Mouse (Mus musculus) adrenal gland, postnatal 14 days (tissue): Measurements from ENCODE around the gene Mafk. TPM values are rescaled to one million over a fixed set of nuclear protein-coding genes. Genes with fewer than 3 reads are reported as not detected.
A peak's percentile ranks its signal among the peaks of the same experiment; 100 is the strongest.

ENCODE experiments used
- DNase-seq: peaks from one replicate; pipeline ENCODE4 v3.0.0; 2021; ENCODE audit warnings: mixed read lengths
- total RNA-seq: library from RNA; stranded (reverse); gene quantifications from 2 replicates; pipeline ENCODE4 v1.2.3, GENCODE M21; 2021

The Mafk gene
- total RNA-seq, 1 experiment from 2014 or later = 29.8 TPM

DNA sequence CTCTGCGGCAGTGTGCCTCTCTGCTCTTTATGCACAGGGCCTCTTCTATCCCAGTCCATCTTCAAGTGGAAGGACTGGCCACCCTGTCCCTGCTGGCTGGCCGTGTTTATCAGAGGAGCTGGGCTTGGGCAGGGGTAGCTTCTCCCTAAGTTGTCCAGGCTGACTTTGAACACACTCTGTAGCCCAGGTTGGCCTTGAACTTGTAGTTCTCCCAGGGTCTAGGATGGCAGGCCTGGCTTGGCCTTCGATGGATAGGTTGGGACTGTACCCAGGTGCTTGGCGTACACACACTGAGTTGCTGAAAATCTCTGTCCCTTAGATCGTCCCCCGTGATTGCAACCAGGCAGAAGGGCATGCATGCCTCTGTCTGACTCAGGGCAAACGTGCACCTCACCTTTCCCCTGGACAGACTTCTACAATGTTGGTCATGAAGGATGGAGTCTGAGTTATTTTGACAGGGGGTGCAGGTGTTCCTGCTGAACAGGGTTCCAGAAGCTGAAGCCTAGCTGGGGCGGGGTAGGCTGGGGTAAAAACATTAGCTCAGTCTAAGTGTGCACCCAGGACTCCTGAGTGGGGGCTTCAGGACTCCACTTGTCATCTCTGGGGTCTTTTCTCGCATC, 4.8 kb downstream of the Mafk start:
- DNase-seq = no peak

DNA sequence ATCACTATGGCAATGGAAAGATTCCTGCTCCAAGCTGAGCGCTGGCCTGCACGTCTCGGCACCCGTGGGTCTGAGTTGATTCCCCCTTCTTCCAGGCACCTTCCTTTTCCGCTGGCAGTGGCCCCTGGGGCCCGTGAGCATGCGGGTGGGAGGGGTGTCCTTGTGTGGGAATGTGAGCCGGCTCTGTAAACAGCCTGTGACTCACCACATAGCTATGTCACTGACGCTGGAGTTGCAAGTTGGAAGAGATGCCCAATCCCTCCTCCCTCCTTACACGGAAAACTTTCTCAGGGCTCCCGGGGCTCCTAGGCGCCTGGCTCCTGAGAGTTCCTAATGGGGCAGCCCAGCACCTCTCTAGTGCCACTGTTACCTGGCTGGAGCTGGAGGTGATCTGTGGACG, 5.6 kb downstream of the Mafk start:
- peak; percentile 93 for DNase-seq

DNA sequence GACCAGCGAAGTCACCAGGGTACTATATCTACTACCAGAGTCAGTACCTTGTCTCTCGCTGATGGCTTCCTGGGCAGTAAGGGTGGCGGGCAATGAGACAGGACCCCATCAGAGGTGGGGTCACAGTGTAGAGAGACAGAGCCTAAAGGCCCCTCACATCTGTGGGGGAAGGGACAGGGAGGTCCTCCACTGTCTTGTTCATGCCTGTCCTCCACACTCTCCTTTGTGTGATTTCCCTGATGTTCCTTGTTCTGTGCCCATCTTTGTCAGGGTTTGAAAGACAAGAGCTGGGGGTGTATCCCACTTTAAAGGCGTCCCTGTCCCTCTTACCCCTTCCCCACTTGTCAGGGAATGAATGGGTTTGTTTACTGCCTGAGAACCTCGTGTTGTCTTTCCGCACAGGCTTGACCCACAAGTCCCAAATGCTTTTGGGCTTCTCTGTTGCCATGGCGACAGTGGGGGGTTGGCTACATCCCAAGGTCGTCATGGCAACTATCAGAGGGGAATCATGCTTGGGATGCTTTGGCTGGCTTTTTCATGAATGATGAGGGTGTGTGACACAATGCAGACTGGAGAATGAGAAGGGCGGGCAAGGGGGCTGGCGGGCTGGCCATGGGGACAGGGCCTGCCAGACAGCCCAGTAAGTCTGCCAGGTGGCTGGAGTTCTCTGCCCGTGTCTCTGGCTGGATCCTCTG, 6.3 kb downstream of the Mafk start:
- peak; percentile 93 for DNase-seq

DNA sequence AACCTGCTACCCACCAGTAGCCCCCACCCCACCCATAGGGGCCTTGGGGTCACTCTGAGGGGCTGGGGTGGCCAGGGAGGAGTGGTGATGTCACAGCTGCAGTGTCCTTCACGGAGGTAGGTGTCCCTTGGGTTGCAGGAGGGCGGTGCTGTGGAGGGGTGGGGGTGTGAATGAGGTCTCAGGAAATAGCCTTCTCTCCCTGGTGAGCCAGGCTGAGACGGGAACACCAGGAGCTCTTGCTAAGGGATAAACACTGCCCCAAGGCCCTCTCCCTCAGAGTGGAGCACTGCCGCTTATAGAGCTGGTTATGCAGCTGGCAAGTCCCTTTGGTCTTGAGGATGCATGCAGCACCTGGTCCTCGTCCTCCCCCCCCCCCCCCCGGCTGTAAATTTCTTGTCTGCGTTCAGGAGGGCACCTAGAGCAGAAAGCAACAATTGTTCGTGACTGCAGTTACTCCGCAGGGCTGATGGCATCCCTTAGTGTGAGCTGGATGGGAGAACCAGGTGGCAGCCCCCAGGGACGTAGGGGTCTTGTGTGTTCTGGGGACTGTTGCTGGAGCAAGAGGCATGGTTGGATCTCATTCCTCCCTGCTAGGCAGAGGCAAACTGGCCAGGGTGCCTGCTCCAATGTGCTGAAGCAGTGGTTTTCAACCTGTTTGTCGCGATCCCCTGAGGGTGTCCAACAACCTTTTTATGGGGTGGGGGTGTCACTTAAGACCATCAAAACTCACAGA, 7.0 kb downstream of the Mafk start:
- no peak for DNase-seq

DNA sequence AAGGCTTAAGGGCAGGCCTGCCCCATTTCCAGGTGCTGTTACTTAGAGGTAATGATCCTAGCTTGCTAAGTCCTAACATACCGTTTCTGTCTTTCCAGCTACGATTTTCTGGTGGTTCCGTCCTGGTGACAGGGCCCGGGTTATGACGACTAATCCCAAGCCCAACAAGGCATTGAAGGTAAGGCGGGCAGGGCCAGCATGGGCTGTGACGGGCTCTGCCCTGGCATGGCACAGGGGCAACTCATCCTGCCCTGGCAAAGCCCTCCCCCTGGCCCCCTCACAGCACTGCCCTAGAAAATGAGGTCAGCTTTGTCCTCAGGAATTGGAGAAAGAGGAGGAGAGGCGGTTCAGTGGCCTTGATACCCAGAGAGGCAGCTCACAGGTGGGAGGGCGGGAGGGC, 7.7 kb downstream of the Mafk start:
- DNase-seq = no peak

DNA sequence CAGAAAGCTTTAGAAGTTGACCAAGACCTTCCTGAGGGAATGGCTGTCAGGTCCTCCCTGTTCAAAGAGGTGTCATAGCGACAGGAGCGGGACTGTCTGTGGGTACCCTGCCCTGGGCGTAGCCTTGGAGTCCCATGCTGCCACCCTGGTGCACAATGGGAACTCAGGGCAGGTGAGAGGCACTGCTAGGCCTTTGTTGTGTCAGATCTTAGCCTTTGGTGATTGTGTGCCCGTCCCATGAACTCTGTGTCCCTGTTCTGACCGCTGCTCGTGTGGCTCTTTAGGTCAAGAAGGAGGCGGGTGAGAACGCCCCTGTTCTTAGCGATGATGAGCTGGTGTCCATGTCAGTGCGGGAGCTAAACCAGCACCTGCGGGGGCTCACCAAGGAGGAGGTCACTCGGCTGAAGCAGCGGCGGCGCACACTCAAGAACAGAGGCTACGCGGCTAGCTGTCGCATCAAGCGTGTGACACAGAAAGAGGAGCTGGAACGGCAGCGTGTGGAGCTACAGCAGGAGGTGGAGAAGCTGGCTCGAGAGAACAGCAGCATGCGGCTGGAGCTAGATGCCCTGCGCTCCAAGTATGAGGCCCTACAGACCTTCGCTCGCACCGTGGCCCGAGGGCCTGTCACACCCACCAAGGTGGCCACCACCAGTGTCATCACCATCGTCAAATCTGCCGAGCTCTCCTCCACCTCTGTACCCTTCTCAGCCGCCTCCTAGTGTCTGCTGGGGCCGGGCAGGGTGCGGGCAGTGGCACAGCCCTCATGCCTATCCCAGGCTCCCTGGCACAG, 8.7 kb downstream of the Mafk start:
- DNase-seq = no peak

DNA sequence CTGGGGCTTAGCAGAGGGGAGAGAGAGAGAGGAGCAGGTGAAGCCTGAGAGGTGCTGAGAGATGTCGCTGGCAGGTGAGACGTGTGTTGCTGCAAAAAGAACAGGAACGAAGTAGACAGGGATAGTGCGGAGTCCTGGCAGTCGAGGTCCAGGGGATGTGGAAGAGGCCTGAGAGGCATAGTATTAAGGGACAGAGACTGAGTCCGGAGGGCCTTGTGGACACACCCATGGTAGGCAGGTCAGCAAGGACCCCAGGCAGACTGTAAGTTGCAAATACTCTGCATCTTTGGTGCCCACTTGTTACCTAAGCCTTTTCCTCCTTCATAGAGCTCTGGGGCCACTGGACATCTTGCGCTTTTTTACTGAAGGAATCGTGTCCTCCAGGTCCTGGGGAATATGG, 9.9 kb downstream of the Mafk start:
- no peak for DNase-seq

DNA sequence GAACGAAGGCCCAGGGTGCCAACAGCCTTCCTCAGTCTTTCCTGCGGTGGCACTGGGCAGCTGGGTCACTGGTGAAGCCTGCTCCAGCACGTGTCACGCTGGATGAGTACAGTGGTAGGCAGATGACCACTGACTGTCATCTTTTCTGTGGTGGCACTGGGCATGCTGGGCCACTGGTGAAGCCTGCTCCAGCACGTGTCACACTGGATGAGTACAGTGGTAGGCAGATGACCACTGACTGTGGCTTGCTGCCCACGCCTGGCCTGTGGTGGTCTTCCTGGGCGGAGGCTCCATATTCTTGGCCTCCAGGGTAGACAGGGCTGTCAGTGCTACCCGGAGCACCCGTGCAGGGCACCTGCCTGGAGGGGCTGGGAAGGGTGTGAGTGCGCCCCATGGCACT, 10.6 kb downstream of the Mafk start:
- no peak for DNase-seq

DNA sequence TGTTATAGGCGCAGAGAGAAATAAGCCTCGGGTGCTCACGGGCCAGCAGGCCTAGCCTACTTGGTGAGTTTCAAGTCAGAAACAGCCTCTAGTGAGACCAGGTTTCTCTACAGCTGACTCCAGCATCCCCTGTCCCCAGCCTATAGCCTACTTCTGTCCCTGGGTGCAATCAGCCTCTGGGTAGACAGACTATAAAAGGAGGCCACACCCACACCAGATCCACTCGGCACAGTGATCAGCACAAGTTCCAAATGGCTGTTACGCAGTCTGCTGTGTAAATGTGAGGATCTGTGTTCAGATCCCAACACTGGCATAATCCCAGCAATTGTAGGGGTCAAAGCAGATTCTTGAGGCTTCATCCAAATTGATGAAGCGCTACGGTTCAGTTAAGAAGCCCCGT, 11.9 kb downstream of the Mafk start:
- no peak for DNase-seq

DNA sequence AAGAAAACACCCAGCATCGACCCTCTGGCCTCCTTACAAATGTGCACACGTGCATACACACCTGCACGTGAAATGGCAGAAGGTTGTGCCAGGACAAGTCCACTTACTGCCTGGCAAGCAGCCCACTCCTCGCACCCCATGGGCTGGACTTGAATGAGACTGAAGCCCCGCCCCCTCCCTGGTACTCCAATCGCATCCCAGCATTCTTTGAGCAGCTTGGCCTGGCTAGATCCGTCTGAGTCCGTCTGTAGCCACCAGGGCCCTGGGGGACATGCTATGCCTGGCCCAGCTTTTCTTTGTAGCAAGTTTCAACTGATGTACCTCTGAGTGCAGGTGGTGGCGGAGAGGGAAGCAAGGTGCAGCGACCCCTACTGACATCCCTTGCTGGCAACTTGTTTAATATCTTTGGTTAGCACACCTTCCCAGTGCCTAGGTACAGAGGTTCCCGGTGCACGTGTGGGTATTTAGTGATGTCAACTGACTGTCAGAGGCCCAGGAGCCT, 12.3 kb downstream of the Mafk start:
- DNase-seq = peak; percentile 75

DNA sequence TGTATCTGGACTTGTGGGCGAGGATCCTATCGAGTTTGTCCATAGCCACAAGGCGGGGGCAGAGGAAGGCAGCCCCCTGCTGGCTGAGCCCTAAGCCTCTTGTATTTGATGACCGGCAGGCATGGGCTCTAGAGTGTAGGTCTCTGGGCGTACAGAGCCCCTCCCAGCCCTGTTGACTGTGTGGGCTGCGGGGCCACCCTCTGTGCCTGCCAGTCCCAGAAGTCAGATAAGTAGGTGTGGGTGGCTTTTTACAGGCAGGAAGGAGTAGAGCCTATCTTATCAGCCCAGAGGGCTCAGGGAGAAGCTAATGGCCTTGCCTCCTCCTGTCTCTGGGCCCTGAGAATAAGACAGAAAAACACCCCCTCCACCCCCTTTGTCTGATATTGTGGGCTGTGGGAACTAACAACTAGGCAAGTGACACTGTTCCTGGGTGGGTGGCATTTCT, 12.8 kb downstream of the Mafk start:
- DNase-seq = no peak

DNA sequence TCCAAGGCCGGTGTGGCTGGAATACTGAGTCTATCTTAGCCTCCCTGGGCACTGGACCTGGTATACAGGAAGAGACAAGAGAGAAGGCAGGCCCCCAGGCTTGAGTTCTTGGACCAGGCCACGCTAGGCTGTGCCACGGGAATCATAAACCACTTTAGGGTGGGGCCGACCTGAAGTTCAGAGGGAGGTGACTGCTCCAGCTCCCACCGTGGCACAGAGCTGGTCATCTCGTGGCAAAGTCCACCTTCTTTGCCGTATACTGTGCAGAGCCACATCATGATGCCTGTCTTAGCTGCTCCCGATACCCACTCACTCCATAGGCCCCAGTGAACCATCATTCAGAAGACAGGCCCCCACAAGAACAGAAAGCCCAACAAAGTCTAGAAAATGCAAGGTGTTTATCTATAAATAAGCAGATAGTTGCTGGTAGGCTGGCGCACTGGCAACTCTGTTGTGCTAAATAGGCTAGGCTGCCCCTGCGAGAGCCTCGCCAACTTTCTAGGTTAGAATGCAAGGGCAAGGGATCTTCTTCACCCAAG, 13.3 kb downstream of the Mafk start:
- no peak for DNase-seq

DNA sequence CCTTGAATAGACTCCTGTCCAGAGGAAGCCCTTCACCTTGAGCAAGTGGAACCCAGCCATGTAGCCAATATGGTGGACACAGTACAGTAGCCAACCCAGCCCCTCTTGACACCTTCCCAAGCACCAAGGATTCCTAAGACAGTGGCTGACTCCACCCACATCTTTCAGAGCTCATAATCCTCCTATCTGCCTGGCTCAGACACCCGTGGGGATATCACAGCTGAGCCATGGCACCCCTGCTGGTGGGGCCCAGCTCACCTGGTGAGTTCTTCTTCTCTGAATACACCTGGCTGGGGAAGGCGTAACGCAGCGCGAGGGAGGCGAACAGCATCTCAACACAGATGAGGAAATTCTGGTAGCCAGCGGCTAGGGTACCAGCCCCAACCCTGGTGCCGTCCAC, 14.6 kb downstream of the Mafk start:
- no peak for DNase-seq

DNA sequence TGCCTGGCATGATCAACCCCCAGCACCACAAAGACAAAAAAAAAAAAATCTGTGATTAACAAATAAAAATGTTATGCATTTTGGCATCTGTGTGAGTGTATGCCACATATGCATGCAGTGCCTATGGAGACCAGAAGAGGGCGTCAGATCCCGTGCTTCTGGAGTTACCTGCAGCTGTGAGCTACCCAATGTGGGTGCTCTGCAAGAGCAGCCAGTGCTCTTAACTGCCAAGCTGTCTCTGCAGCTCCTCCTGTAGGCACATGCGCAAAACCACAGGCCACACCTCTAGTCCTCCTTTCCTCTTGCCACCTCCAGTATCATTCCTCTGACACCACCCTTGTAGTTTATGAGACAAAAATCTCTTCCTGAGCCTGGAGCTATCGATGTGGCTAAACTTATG, 18.1 kb downstream of the Mafk start:
- DNase-seq = no peak

DNA sequence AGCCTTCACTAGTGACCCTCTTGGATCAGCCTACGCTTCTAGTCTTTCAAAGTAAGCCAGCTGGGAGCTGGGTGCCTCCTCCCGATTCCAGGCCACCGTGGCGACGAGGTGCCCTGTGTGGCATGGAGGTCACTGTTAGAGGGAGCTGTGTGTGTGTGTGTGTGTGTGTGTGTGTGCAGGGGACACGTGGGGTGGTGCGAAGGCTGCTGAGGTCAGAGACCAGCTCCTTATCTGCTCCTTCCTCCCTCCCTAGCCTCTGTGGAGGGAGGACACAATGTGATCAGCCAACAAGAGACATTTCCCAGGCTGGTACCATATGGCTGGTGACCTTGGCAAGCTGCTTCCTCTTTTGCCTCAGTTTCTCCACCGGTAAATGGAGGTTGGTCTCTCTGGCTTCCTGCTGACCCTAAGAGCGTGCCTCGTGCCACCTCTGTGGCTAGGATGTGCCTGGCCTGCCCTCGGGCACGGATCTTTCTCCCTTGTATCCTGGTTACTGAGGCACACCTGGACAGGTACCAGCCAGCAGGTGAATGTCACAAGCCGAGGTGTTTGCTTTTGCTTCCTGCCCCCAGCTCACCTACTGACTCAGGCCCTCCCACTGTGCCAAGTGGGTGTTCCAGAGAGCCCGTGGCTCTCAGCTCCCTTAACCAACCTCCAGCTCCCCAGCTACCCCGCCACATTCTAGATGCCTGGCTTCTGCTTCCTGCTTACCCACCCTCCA, 20.5 kb downstream of the Mafk start:
- no peak for DNase-seq

DNA sequence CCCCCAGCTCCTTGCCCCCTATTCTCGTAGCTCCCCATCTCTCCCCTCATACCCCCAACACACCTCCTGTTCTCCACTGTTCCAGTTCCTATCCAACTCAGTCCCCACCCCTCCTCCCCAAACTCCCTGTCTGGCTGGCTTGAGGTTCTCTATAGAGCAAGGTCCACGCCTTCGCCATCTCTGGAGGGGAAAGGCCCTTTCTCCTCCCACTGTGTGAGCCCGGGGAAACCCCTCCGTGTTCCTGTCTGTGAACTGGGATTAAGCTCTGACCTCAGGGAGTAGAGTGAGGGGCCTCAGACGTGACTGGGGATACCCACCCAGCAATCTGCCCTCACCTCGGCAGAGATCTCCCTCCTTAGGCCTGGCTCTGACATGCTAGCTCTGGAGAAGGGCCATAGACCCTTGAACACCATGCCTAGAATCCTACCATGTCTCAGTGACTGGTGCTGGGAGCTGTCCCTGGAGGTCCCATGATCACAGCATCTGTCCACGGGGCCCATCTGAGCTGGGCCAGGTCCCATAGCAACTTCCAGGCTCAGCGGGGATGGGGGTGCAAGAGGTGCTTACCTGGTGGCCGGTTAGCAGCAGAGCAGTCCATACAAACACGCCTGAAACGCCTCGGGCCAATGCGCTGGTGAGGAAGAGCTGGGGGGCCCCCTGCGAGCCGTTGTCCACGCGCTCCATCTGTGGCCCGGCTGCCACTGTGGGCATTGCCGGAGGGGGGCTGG, 21.2 kb downstream of the Mafk start:
- no peak for DNase-seq

DNA sequence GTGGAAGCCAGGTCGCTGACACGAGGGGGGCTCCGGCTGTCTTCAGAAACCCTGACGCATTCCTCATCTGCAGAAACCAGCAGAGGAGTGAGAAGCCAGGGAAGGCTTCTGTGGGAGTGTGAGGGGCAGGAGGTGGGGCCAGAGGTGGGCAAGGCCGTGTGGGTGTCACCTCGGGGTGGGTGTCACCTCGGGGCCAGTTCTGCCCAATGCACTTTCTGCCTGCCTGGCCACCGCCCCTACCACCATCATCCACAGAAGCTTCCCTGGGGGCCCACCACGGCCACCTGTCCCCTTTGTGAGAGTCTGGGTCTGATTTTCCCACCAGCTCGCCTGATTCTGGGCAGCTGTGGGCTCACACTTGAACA, 21.8 kb downstream of the Mafk start:
- DNase-seq = no peak

DNA sequence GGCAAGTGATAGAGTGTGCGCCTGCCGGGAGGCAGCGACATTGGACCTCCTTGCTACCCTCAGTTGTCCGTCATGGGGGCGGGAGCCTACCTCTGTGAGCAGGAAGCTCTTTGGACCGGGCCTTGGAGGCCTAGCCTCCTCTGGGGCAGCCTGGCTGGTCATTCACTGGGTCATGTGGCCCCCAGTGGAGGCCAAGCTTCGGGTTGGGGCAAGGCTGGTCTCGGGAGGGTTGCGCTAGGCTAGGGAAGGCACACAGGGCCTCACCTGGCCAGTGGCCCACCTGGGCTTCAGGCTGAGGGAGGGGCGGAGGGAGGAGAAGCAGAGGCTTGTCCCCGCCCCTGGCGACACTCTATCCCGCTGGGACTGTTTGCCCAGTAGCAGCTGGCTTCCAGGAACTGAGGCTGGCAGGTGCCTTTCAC, 22.7 kb downstream of the Mafk start:
- peak; percentile 64 for DNase-seq

DNA sequence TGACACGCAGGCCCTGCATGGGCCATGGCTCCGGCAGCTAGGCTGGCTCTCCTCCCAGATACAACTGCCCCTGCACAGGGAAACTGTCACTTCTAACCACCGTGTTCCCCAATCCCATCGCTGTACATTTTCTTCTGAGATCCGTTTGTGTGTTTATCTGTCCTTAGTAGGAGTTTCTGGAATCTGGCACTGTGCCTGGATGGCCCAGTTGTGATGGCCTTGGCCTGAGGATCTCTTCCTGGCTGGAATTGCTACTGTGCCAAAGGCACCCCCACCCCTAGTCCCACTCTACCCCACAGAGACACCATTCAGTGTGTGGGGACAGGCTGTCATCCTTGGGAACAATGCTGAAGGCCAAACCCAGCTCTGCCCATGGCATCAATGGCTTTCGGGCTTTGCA, 24.7 kb downstream of the Mafk start:
- DNase-seq = peak; percentile 67

DNA sequence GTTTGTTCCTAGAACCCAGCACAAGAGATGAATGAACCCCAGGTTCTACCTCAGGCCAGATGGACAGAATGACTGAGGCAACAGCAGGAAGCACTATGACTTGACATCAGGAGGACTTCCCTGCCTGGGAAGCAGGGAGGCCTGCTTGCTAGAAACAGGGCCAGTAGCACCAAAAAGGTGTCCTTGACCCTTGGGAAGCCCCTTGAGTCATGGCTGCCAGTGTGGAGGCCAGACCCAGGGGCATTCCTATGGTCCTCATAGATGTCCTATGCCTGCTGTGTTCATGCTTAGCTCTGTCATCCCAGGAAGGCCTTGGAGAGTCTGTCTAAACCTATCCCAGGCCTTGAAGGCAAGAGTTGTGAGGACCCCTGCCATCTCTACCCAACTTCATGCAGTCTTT, 25.1 kb downstream of the Mafk start:
- DNase-seq = no peak

DNA sequence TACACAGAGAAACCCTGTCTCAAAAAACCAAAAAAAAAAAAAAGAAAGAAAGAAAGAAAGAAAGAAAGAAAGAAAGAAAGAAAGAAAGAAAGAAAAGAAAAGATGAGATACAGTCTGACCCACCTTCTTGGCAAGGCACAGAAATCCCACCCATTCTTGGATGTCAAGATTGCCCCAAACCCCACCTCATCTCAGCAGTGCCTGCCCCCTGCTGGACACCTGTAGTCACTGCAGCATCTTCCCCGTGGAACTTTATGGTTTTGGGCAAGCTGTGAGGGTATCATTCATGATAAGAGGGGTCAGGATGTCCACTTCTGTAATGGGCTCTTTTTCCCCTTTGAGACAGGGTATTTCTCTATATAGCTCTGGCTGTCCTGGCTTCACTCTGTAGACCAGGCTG, 26.0 kb downstream of the Mafk start:
- DNase-seq = no peak
